8 mouse cellular contexts compared by ENCODE assay signal in the genomic region with DNA sequence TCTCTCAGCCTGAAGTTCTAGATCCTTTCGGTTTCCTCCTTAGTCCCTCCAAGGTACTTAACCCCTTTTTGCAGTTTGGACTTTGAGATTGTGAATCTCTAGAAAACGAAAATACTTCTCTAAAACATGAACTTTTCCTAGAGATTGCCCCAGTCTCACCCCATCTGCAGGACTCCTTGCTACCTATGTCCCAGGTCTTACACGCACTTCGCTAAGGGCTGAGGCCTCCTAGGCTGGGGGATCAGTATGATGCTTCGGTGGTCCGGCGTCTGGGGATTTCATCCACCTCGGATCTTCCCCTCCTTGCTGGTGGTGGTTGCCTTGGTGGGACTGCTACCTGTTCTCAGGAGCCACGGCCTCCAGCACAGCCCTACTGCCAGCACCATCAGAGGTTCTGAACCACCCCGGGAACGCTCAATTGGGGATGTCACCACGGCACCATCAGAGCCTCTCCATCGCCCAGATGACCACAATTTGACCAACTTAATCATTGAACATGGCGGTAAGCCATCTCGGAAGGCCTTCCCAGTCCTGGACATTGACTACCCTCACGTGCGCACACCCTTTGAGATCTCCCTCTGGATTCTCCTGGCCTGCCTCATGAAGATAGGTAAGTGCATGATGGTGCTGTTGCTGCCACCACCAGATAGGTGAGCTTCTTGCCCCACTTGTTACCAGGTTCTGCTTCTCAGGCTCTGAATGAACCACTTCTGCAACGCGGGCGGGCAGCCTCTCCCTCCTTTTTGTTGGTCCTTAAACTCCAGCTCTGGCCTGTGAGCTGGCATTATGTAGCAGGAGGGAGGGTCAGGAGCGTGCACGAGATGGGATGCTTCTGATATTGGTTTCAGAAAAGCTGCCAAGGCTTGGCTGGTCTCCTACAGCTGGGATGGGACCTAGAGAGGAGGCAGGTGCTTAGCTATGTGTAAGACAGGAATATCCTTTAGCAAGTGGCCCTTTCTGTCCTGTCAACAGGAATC. TPM values are rescaled to one million over a fixed set of nuclear protein-coding genes. Genes with fewer than 3 reads are reported as not detected.
A peak's percentile ranks its signal among the peaks of the same experiment; 100 is the strongest.
DNase-seq lines count a peak whose midpoint lies in the region; ATAC-seq and TF ChIP-seq lines count a peak whose summit lies in the region.

No protein-coding gene starts in this region.

- H3K9me3 ChIP-seq in heart, embryonic 14.5 days (ENCODE audit: control insufficient read depth, low read length) = no peaks in the 10 kb centered on the region
- no peaks in the 10 kb centered on the region for H3K9me3 ChIP-seq in E14TG2a.4 (ENCODE audit: low read length)
- H3K9me3 ChIP-seq in embryonic facial prominence, embryonic 12.5 days = no peaks in the 10 kb centered on the region
- no peaks in the 10 kb centered on the region for H3K9me3 ChIP-seq in intestine, embryonic 16.5 days (ENCODE audit: control insufficient read depth, low read length)
- H3K9me3 ChIP-seq in neural tube, embryonic 13.5 days = no peaks in the 10 kb centered on the region

- DNase-seq in heart, postnatal 14 days = no peak
- DNase-seq in frontal cortex, postnatal 14 days (ENCODE audit: low spot score in 2 of 2) = no peak

- peaks cover 31 to 39% of the 10 kb centered on the region in 2 experiments for H3K4me1 ChIP-seq in heart, embryonic 14.5 days (ENCODE audit: control insufficient read depth in 2 of 2, insufficient read depth in 2 of 2, low read length in 2 of 2)
- peaks cover 64% of the 10 kb centered on the region for H3K4me1 ChIP-seq in E14TG2a.4 (replicated peaks; ENCODE audit: low read depth, low read length)
- peaks cover 43% of the 10 kb centered on the region for H3K4me1 ChIP-seq in embryonic facial prominence, embryonic 12.5 days
- peaks cover 40% of the 10 kb centered on the region for H3K4me1 ChIP-seq in intestine, embryonic 16.5 days (ENCODE audit: control insufficient read depth, insufficient read depth, low read length)
- H3K4me1 ChIP-seq in neural tube, embryonic 13.5 days (replicated peaks) = peaks cover 55% of the 10 kb centered on the region

- intact Hi-C loops in heart, postnatal 14 days (cut with DNase I) = loop anchor here (1.0 to 2.0 kb wide), 2 partner anchors 8 to 20 kb away; no protein-coding TSS in a partner anchor

- peak overlapping the region; percentile 55 to 93 for H3K27ac ChIP-seq in heart, embryonic 14.5 days (replicated peaks in 1 of 2; ENCODE audit: control insufficient read depth in 1 of 2, insufficient read depth in 1 of 2, low read depth in 2 of 2, low read length in 2 of 2)
- H3K27ac ChIP-seq in embryonic facial prominence, embryonic 12.5 days = peak overlapping the region; percentile 79; the same call in 1 of the 2 replicates
- peak overlapping the region; percentile 86 for H3K27ac ChIP-seq in intestine, embryonic 16.5 days (ENCODE audit: low read length)
- peak overlapping the region; percentile 88 for H3K27ac ChIP-seq in neural tube, embryonic 13.5 days (replicated peaks)

- peak overlapping the region; percentile 88 for H3K4me2 ChIP-seq in heart, embryonic 14.5 days (ENCODE audit: low read length)
- H3K4me2 ChIP-seq in embryonic facial prominence, embryonic 12.5 days (replicated peaks) = peak overlapping the region; percentile 80
- peak overlapping the region; percentile 84 for H3K4me2 ChIP-seq in intestine, embryonic 16.5 days (ENCODE audit: low read depth, low read length)
- peak overlapping the region; percentile 85 for H3K4me2 ChIP-seq in neural tube, embryonic 13.5 days

- peak overlapping the region; percentile 98 for H3K9ac ChIP-seq in heart, embryonic 14.5 days (ENCODE audit: low read length)
- H3K9ac ChIP-seq in embryonic facial prominence, embryonic 12.5 days = peak overlapping the region; percentile 83
- peak overlapping the region; percentile 96 for H3K9ac ChIP-seq in intestine, embryonic 16.5 days (ENCODE audit: low read depth, low read length)
- H3K9ac ChIP-seq in neural tube, embryonic 13.5 days = peak overlapping the region; percentile 88

- H3K27me3 ChIP-seq in heart, embryonic 14.5 days (ENCODE audit: control insufficient read depth, insufficient read depth, low read length) = no peaks in the 10 kb centered on the region
- no peaks in the 10 kb centered on the region for H3K27me3 ChIP-seq in E14TG2a.4 (ENCODE audit: insufficient read depth, low read length)
- H3K27me3 ChIP-seq in embryonic facial prominence, embryonic 12.5 days = no peaks in the 10 kb centered on the region
- H3K27me3 ChIP-seq in intestine, embryonic 16.5 days (replicated peaks; ENCODE audit: control insufficient read depth, insufficient read depth, low read length) = no peaks in the 10 kb centered on the region
- no peaks in the 10 kb centered on the region for H3K27me3 ChIP-seq in neural tube, embryonic 13.5 days

- ATAC-seq in heart, embryonic 14.5 days (ENCODE audit: insufficient number of reproducible peaks, insufficient read depth, low FRiP score, low read depth) = no peak
- ATAC-seq in embryonic facial prominence, embryonic 12.5 days (ENCODE audit: insufficient number of reproducible peaks, insufficient read depth, low FRiP score, low TSS enrichment) = no peak
- peak; percentile 11; the same call in 1 of the 2 replicates for ATAC-seq in intestine, embryonic 16.5 days
- no peak for ATAC-seq in neural tube, embryonic 13.5 days (ENCODE audit: low read depth)
- no peak for ATAC-seq in megakaryocyte progenitor cell, adult 5-6 weeks (replicated peaks; ENCODE audit: poor library complexity)

- WGBS in heart, embryonic 14.5 days = 64% methylated on average over 22 of the region's 22 CpGs
- WGBS in embryonic facial prominence, embryonic 12.5 days = 71% methylated on average over 22 of the region's 22 CpGs
- 65% methylated on average over 22 of the region's 22 CpGs for WGBS in intestine, embryonic 16.5 days
- WGBS in neural tube, embryonic 13.5 days = 73% methylated on average over 22 of the region's 22 CpGs

- H3K4me3 ChIP-seq in heart, embryonic 14.5 days (ENCODE audit: control insufficient read depth in 1 of 2, insufficient read depth in 1 of 2, low read depth in 1 of 2, low read length in 2 of 2) = peak overlapping the region; percentile 68 to 93
- peak overlapping the region; percentile 90 for H3K4me3 ChIP-seq in E14TG2a.4 (replicated peaks; ENCODE audit: low read length)
- H3K4me3 ChIP-seq in embryonic facial prominence, embryonic 12.5 days = peak overlapping the region; percentile 85
- peak overlapping the region; percentile 70 for H3K4me3 ChIP-seq in intestine, embryonic 16.5 days (ENCODE audit: low read length)
- peak overlapping the region; percentile 84 for H3K4me3 ChIP-seq in neural tube, embryonic 13.5 days

- no peak for TF ChIP-seq CTCF in E14TG2a.4 (conservative IDR thresholded peaks at IDR 0.05; ENCODE audit: low read length)

- H3K36me3 ChIP-seq in heart, embryonic 14.5 days (ENCODE audit: control insufficient read depth, insufficient read depth, low read length) = no peaks in the 10 kb centered on the region
- peaks cover 30% of the 10 kb centered on the region for H3K36me3 ChIP-seq in E14TG2a.4 (ENCODE audit: insufficient read depth, low read length)
- no peaks in the 10 kb centered on the region; the same call in 1 of the 2 replicates for H3K36me3 ChIP-seq in embryonic facial prominence, embryonic 12.5 days
- H3K36me3 ChIP-seq in intestine, embryonic 16.5 days (ENCODE audit: control insufficient read depth, insufficient read depth, low read length) = no peaks in the 10 kb centered on the region
- no peaks in the 10 kb centered on the region for H3K36me3 ChIP-seq in neural tube, embryonic 13.5 days

RNA-seq across cellular contexts. Expression of a gene that starts 1.1 kb away (rescaled TPM):
- polyA plus RNA-seq in heart, embryonic 14.5 days (2014; fragmentation: Nextera tagmentation; extraction: Ambion mirVana) = 5.6 and 6.5 TPM in 2 replicates
- total RNA-seq in heart, postnatal 14 days (2021) = 10 to 100 TPM; 21.2 to 22.9 TPM
- polyA plus RNA-seq in embryonic facial prominence, embryonic 12.5 days (2016; fragmentation: Nextera tagmentation; extraction: Ambion mirVana) = 7.6 and 7.9 TPM in 2 replicates
- 9.1 and 9.2 TPM in 2 replicates for polyA plus RNA-seq in intestine, embryonic 16.5 days (2015; fragmentation: Nextera tagmentation; extraction: Ambion mirVana)
- polyA plus RNA-seq in neural tube, embryonic 13.5 days (2015; fragmentation: Nextera tagmentation; extraction: Ambion mirVana) = 7.0 and 7.1 TPM in 2 replicates
- total RNA-seq in megakaryocyte progenitor cell, adult 5-6 weeks (2015) = 15.1 and 16.1 TPM in 2 replicates
- total RNA-seq in megakaryocyte progenitor cell, adult 5-6 weeks (2017) = 6.3 and 7.3 TPM in 2 replicates

RNA-seq across cellular contexts. Expression of a gene that starts 17.3 kb away (rescaled TPM):
- 16.9 and 17.3 TPM in 2 replicates for polyA plus RNA-seq in heart, embryonic 14.5 days (2014; fragmentation: Nextera tagmentation; extraction: Ambion mirVana)
- 10 to 100 TPM; 65.7 to 70.6 TPM for total RNA-seq in heart, postnatal 14 days (2021)
- 17.0 and 18.7 TPM in 2 replicates for polyA plus RNA-seq in embryonic facial prominence, embryonic 12.5 days (2016; fragmentation: Nextera tagmentation; extraction: Ambion mirVana)
- 11.4 and 12.8 TPM in 2 replicates for polyA plus RNA-seq in intestine, embryonic 16.5 days (2015; fragmentation: Nextera tagmentation; extraction: Ambion mirVana)
- 21.9 and 24.3 TPM in 2 replicates for polyA plus RNA-seq in neural tube, embryonic 13.5 days (2015; fragmentation: Nextera tagmentation; extraction: Ambion mirVana)
- 10.3 and 10.6 TPM in 2 replicates for total RNA-seq in megakaryocyte progenitor cell, adult 5-6 weeks (2015)
- 7.6 and 8.7 TPM in 2 replicates for total RNA-seq in megakaryocyte progenitor cell, adult 5-6 weeks (2017)
